Mouse (Mus musculus) splenic B cell, adult 2 months (primary cell): Measurements from ENCODE around the gene Mul1.

Experiments
- DNase-seq: peaks from one replicate; pipeline ENCODE4 v3.0.0-alpha.2; 2011; ENCODE audit warnings: low read depth, low spot score
- H3K27me3 ChIP-seq: 2 replicates; pipeline ENCODE4 v1.6.1; 2012; ENCODE audit warnings: mild to moderate bottlenecking, low read length, moderate library complexity, mixed read lengths; ENCODE audit not compliant: control insufficient read depth, poor library complexity, insufficient read depth, severe bottlenecking
- H3K36me3 ChIP-seq: 2 replicates; pipeline ENCODE4 v1.6.1; 2012; ENCODE audit warnings: mild to moderate bottlenecking, low read length, moderate library complexity, mixed read lengths; ENCODE audit not compliant: control insufficient read depth, poor library complexity, insufficient read depth, severe bottlenecking

The Mul1 gene

DNA sequence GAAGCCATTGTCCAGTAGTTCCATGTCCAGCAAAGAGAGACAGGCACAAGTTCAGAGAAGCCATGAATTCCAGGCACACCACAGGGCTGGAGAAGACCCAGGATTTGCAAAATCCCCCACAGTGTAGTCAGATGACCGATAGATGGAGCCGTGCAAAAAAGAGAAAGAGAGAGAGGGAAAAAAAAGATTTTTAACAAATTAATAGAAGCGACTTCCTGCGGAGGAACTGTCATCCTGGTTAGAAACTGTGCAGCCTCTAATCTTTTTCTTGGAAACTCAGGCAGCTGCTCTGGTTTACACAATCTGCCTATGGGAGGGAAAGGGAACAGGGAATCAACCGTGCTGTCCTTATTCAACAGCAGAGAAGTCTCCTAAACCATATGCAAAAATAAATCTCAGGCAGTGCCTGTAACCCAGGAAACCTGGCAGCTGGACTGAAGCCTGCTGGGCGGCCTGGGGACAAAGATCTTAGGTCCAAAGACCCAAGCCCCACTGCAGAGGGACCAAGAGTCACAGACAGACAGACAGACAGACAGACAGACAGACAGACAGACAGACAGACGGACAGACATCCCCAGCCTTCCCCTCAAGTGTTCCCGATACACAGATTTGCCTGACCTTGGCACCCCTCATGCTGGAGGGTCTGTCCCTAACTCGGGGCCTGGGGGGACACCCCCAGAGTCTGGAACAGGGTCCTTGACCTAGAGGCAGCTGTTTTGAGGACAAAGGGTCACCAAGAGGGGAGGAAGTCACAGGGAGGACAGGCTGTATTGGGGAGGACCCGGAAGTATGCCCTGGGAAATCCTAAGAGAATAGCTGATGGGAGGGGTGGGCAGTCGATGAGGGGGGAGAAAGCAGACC is 28.7 kb downstream of the Mul1 start:
- Histone ChIP-seq H3K36me3 (no peaks in the 10 kb centered on the region), H3K27me3 (no peaks in the 10 kb centered on the region)
- DNase-seq, result no peak

DNA sequence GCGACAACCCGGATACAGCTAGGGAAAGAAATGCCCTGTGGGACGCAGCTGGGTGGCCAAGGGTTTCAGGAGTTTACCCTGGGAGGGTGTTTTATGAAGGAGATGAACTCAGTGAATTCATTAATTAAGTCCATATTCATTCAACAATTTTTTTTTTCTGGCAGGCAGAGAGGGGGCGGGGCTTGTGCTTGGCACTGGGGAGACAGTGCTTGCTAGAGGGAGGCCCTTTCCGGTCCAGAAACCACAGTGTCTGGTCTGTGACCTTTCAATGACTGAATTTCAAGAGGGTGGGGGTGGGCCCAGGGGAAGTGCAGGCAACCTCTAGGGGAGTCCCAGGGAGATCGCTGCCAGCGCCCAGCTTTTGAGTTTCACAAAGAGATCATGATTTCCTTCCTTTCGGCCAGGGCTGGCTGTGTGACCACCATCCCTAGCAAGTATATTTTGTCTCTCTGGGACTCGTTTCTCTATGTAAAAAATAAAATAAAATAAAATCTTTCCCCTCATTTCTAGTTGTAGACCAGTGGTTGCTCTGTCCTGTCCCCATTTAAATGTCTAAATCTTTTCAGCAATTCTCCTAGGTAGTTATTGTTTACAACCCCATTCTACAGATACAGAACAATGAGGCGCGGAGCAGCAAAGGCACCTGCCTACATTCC is 29.5 kb downstream of the Mul1 start:
- peak; percentile 72 for DNase-seq
- H3K27me3 ChIP-seq, result no peaks in the 10 kb centered on the region

DNA sequence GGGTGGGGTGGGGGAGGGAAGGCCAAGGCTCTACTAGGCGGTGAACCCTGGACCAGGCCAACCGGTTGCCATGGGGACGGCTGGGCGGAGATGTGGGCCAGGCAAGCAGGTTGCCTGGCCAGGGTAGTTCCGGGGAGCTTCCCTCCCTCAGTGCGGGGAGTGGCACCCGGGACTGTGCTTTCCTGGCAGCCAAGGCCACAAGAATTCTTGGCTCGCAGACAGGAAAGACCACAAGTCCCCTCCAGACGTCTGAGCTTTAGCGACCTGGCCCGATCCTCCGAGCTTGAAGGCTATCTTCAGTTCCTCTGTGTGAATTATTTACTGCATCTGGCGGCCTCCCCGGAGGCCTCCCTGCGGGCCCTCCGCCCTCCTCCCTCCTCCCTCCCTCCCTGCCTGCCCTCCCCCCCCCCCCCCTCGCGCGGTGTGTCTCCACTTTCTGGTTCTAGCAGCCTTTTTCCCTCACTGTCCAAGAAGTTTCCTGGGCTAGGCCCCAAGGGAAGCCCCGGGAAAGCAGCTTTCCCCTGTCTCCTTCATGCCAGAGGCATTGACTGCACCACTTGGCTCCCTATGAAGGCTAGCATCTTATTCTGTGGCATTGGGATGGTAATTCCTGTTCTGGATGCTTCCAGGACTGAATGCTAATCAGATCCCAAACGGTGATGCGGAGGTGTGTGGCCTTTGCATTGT is 30.3 kb downstream of the Mul1 start:
- Histone ChIP-seq H3K27me3 (no peaks in the 10 kb centered on the region), H3K36me3 (no peaks in the 10 kb centered on the region)
- peak; percentile 35 for DNase-seq

More for the DNA sequence above, 29.5 kb downstream of the Mul1 start:
- H3K36me3 ChIP-seq, result no peaks in the 10 kb centered on the region

DNA sequence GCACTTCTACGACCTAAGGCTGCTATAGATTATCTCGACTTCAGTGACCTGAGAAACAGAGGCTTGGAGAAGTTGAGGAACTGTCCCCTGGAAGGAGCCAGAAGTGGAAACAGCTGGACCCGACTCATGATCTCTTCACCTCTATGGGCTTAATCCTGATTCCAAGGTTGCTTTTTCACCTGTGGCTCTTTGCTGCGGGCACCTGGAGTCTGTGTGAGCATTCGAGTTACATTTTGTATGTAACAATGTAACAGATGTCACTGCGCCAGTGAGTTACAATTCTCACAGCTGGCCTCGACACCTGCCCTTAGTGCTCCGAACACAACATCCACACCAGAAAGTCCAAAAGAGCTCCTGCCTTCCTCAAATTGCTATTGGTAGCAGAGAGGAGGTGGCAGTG is 31.0 kb downstream of the Mul1 start:
- H3K27me3 ChIP-seq, result no peaks in the 10 kb centered on the region
- H3K36me3 ChIP-seq, result no peaks in the 10 kb centered on the region
- no peak for DNase-seq

- DNase-seq, result no peak
- Histone ChIP-seq H3K27me3 (no peaks in the 10 kb centered on the region), H3K36me3 (no peaks in the 10 kb centered on the region)
Observed at GRCm38 (mm10) chr4:138466690-138467089, 32.2 kb downstream of the Mul1 start.

DNA sequence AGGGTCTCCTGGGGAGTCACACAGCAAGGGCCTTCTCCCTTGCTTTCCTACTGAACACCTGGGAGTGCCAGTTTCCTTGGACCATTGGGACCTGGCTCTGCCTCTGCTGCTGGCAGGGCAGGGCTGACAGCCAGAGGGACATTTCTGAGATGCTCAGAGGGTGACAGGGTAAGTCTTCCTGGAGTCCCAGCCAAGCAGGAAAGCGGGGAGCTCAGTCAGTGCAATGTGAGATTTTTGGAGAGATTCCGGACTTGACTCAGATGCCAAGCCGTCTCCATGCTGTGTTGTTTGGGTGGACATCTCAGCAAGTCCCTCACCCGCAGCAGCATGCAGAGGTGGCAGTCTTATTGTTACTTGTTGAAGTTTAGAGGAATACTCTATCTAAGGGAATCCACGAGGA is 33.0 kb downstream of the Mul1 start:
- Histone ChIP-seq H3K27me3 (no peaks in the 10 kb centered on the region), H3K36me3 (no peaks in the 10 kb centered on the region)
- DNase-seq, result no peak

- no peak for DNase-seq
- H3K36me3 ChIP-seq, result no peaks in the 10 kb centered on the region
Observed at GRCm38 (mm10) chr4:138469080-138469479, 34.6 kb downstream of the Mul1 start.

GRCm38 (mm10) chr4:138471241-138471640 is 36.8 kb downstream of the Mul1 start:
- DNase-seq, result no peak
- Histone ChIP-seq H3K27me3 (no peaks in the 10 kb centered on the region), H3K36me3 (no peaks in the 10 kb centered on the region)

More at GRCm38 (mm10) chr4:138469080-138469479, 34.6 kb downstream of the Mul1 start:
- no peaks in the 10 kb centered on the region for H3K27me3 ChIP-seq

DNA sequence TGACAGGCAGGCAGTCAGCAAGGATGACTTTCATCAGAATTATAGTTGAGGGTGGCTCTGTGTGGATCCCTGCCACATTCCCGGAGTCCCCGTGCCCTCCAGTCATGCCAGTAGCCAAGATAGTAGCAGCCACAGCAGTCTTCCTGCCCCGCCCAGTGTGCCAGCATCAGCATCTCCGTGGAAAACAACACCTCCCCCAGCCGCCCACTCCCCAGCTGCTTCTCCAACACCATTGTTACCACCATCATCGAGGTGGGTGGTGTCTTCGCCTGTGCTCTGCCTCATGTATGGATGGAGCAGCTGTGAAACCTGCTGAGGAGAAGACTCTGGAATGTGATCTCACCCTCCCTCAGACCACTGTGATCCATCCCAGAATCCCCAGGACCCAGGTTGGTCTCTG is 45.1 kb downstream of the Mul1 start:
- DNase-seq, result no peak
- no peaks in the 10 kb centered on the region for H3K36me3 ChIP-seq
- H3K27me3 ChIP-seq, result no peaks in the 10 kb centered on the region

DNA sequence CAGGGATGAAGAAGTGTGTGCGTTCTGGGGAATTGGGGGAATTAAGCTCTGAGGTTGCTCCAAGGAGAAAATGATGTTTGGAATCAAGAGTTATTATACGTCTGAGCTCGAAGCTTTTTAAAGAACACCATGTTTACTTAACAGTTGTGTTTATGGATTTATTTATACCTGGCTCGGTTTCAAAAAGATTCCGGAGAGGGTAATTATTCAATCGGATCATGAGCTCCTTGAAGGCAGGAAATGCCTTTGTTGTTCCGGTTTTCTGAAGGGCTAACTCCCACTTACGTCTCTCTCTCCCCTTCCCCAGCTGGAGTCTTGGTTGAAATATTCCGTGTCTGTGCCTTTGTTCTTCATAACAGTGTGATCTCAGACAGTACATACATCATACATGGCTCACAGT is 46.5 kb downstream of the Mul1 start:
- no peaks in the 10 kb centered on the region for H3K36me3 ChIP-seq
- H3K27me3 ChIP-seq, result no peaks in the 10 kb centered on the region
- no peak for DNase-seq

DNA sequence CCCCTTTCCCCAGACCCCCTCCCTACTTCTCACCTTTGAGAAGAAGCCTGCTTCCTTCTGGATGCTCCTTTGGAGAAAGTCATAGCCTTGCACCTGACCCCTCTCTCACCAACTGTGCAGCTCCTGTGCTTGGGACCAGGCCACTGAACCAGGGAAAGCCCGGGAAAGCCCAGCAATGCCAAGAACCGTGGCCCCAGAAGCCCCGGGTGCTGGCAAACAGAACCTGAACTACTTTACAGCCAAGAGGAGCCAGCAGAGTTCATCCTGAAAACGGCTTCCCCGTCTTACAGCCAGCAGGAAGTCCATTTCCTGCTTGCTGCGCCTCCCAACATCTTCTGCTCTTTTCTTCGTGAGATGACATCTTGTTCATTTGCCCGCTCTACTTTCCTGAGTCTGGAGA is 48.2 kb downstream of the Mul1 start:
- DNase-seq, result no peak
- H3K27me3 ChIP-seq, result no peaks in the 10 kb centered on the region
- H3K36me3 ChIP-seq, result no peaks in the 10 kb centered on the region

DNA sequence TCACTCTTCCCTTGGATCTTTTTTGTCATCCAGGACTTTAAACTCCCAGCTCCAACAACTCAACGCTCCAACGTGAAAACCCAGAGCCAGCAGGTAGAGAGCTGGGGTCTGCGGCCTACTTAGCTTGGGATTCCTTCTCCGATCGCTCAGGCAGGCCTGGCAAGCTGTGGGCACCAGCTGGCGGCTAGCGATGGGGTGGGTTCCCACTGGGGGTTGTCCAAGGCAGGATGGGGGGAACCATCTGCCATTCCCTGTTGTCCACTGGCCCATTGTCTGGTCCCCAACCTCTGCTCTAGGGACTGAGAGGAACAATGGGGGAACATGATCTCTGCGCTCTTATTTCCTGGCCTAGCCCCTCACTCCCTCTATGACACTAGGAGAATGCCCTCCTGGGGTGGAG is 53.8 kb downstream of the Mul1 start:
- H3K36me3 ChIP-seq, result no peaks in the 10 kb centered on the region
- H3K27me3 ChIP-seq, result no peaks in the 10 kb centered on the region
- no peak for DNase-seq

- Histone ChIP-seq H3K27me3 (no peaks in the 10 kb centered on the region), H3K36me3 (no peaks in the 10 kb centered on the region)
- no peak for DNase-seq
Observed at GRCm38 (mm10) chr4:138491088-138491487, 56.6 kb downstream of the Mul1 start.
